Mouse (Mus musculus) hindbrain, embryonic 15.5 days (tissue): ENCODE measurements at regions not wholly inside any gene's neighbourhood (a gene's known extent, or its start where the extent isn't known, plus 50 kb on each side); places are given as distances from the start of the nearest gene placed in this dataset.

Experiments
- ATAC-seq: fragments of 200-750 bp; cut with Nextera tagmentation; 2 replicates; pipeline ENCODE4 v1.8.0; 2017; ENCODE audit warnings: low read depth, moderate number of reproducible peaks, moderate TSS enrichment; ENCODE audit not compliant: low FRiP score
- H3K27ac ChIP-seq: fragments of 300-500 bp; sonication (generic); replicated peaks from 2 replicates; pipeline ENCODE4 v1.5.1; 2015; ENCODE audit warnings: mild to moderate bottlenecking, inconsistent platforms
- H3K27me3 ChIP-seq: fragments of 300-500 bp; sonication (generic); 2 replicates; pipeline ENCODE4 v1.6.1; 2015; ENCODE audit warnings: control low read depth, inconsistent platforms
- H3K36me3 ChIP-seq: fragments of 300-500 bp; sonication (generic); 2 replicates; pipeline ENCODE4 v1.6.1; 2015; ENCODE audit warnings: control low read depth, inconsistent platforms
- H3K4me1 ChIP-seq: fragments of 300-500 bp; sonication (generic); replicated peaks from 2 replicates; pipeline ENCODE4 v1.6.1; 2015; ENCODE audit warnings: control low read depth, inconsistent platforms
- H3K4me2 ChIP-seq: fragments of 300-500 bp; sonication (generic); 2 replicates; pipeline ENCODE4 v1.6.1; 2015; ENCODE audit warnings: moderate library complexity, mild to moderate bottlenecking, inconsistent platforms
- H3K4me3 ChIP-seq: fragments of 300-500 bp; sonication (generic); 2 replicates; pipeline ENCODE4 v1.5.1; 2015; ENCODE audit warnings: mild to moderate bottlenecking, inconsistent platforms
- H3K9ac ChIP-seq: fragments of 300-500 bp; sonication (generic); 2 replicates; pipeline ENCODE4 v1.6.1; 2015; ENCODE audit warnings: inconsistent platforms
- H3K9me3 ChIP-seq: fragments of 300-500 bp; sonication (generic); 2 replicates; pipeline ENCODE4 v1.6.1; 2016; ENCODE audit warnings: control low read depth, inconsistent platforms
- WGBS: fragments of 180-500 bp; shearing (Covaris S2); methylation state at CpG from one replicate; pipeline ENCODE4 v1.1.7; 2015; 5-methylcytosine and 5-hydroxymethylcytosine counted together

- Histone ChIP-seq H3K36me3 (no peaks in the 10 kb centered on the region), H3K27ac (no peak overlapping the region), H3K4me3 (no peak overlapping the region), H3K4me2 (no peak overlapping the region), H3K27me3 (no peaks in the 10 kb centered on the region), H3K9me3 (no peaks in the 10 kb centered on the region), H3K4me1 (no peaks in the 10 kb centered on the region; the same call in 1 of the 2 replicates), H3K9ac (no peak overlapping the region)
- no peak for ATAC-seq
- 48% methylated on average over 4 of the region's 4 CpGs for WGBS
These were observed 125.7 kb downstream of the 9530068E07Rik start for GRCm38 (mm10) chr11:52521879-52522278.

- H3K9me3 ChIP-seq, result no peaks in the 10 kb centered on the region
- no peaks in the 10 kb centered on the region for H3K36me3 ChIP-seq
- no peak overlapping the region for H3K27ac ChIP-seq
- ATAC-seq, result no peak
- 52% methylated on average over 3 of the region's 3 CpGs for WGBS
- no peak overlapping the region for H3K4me3 ChIP-seq
- no peak overlapping the region for H3K9ac ChIP-seq
- no peak overlapping the region for H3K4me2 ChIP-seq
- H3K27me3 ChIP-seq, result no peaks in the 10 kb centered on the region
- H3K4me1 ChIP-seq, result no peaks in the 10 kb centered on the region; the same call in 1 of the 2 replicates
These were observed 126.2 kb downstream of the 9530068E07Rik start for GRCm38 (mm10) chr11:52522384-52522783.

GRCm38 (mm10) chr11:52523191-52523590, 127.0 kb downstream of the 9530068E07Rik start:
- WGBS, result 78% methylated on average over 4 of the region's 4 CpGs

GRCm38 (mm10) chr11:52523671-52524070, 127.4 kb downstream of the 9530068E07Rik start:
- Histone ChIP-seq H3K4me2 (no peak overlapping the region), H3K4me1 (no peaks in the 10 kb centered on the region; the same call in 1 of the 2 replicates), H3K9me3 (no peaks in the 10 kb centered on the region), H3K36me3 (no peaks in the 10 kb centered on the region), H3K9ac (no peak overlapping the region), H3K4me3 (no peak overlapping the region), H3K27ac (no peak overlapping the region), H3K27me3 (no peaks in the 10 kb centered on the region)
- 67% methylated on average over 2 of the region's 2 CpGs for WGBS
- no peak for ATAC-seq

More at GRCm38 (mm10) chr11:52523191-52523590, 127.0 kb downstream of the 9530068E07Rik start:
- no peaks in the 10 kb centered on the region for H3K27me3 ChIP-seq
- no peak overlapping the region for H3K4me2 ChIP-seq
- no peaks in the 10 kb centered on the region for H3K9me3 ChIP-seq
- no peaks in the 10 kb centered on the region for H3K36me3 ChIP-seq
- no peak overlapping the region for H3K27ac ChIP-seq
- no peaks in the 10 kb centered on the region; the same call in 1 of the 2 replicates for H3K4me1 ChIP-seq
- no peak overlapping the region for H3K4me3 ChIP-seq
- H3K9ac ChIP-seq, result no peak overlapping the region
- no peak for ATAC-seq

GRCm38 (mm10) chr11:52525446-52525845, 129.2 kb downstream of the 9530068E07Rik start:
- H3K9me3 ChIP-seq, result no peaks in the 10 kb centered on the region
- no peak overlapping the region for H3K4me3 ChIP-seq
- H3K27me3 ChIP-seq, result no peaks in the 10 kb centered on the region
- no peak overlapping the region for H3K27ac ChIP-seq
- ATAC-seq, result no peak
- no peak overlapping the region for H3K9ac ChIP-seq
- 61% methylated on average over 6 of the region's 6 CpGs for WGBS
- H3K36me3 ChIP-seq, result no peaks in the 10 kb centered on the region
- H3K4me2 ChIP-seq, result no peak overlapping the region
- H3K4me1 ChIP-seq, result no peaks in the 10 kb centered on the region

GRCm38 (mm10) chr11:52526306-52526705, 130.1 kb downstream of the 9530068E07Rik start:
- no peaks in the 10 kb centered on the region for H3K36me3 ChIP-seq
- ATAC-seq, result no peak
- H3K9me3 ChIP-seq, result no peaks in the 10 kb centered on the region
- no peak overlapping the region for H3K4me3 ChIP-seq
- no peak overlapping the region for H3K27ac ChIP-seq
- WGBS, result 80% methylated on average over 6 of the region's 6 CpGs
- no peak overlapping the region for H3K9ac ChIP-seq
- no peaks in the 10 kb centered on the region for H3K4me1 ChIP-seq
- no peaks in the 10 kb centered on the region for H3K27me3 ChIP-seq
- H3K4me2 ChIP-seq, result no peak overlapping the region

GRCm38 (mm10) chr11:52533379-52533778, 137.2 kb downstream of the 9530068E07Rik start:
- Histone ChIP-seq H3K4me1 (no peaks in the 10 kb centered on the region), H3K27me3 (no peaks in the 10 kb centered on the region), H3K27ac (no peak overlapping the region), H3K36me3 (no peaks in the 10 kb centered on the region), H3K4me3 (no peak overlapping the region), H3K9me3 (no peaks in the 10 kb centered on the region), H3K9ac (no peak overlapping the region), H3K4me2 (no peak overlapping the region)
- ATAC-seq, result no peak
- WGBS, result 58% methylated on average over 5 of the region's 5 CpGs

GRCm38 (mm10) chr11:52534586-52534985, 138.4 kb downstream of the 9530068E07Rik start:
- no peak overlapping the region for H3K4me2 ChIP-seq
- no peak overlapping the region for H3K27ac ChIP-seq
- ATAC-seq, result no peak
- H3K36me3 ChIP-seq, result no peaks in the 10 kb centered on the region
- no peaks in the 10 kb centered on the region for H3K4me1 ChIP-seq
- no peaks in the 10 kb centered on the region for H3K9me3 ChIP-seq
- H3K9ac ChIP-seq, result no peak overlapping the region
- no peaks in the 10 kb centered on the region for H3K27me3 ChIP-seq
- H3K4me3 ChIP-seq, result no peak overlapping the region
- 65% methylated on average over 13 of the region's 13 CpGs for WGBS

- Histone ChIP-seq H3K36me3 (no peaks in the 10 kb centered on the region), H3K9ac (no peak overlapping the region), H3K4me3 (no peak overlapping the region), H3K4me2 (no peak overlapping the region), H3K27me3 (no peaks in the 10 kb centered on the region), H3K27ac (no peak overlapping the region), H3K9me3 (no peaks in the 10 kb centered on the region), H3K4me1 (peaks cover 8% of the 10 kb centered on the region; the same call in 1 of the 2 replicates)
- 81% methylated on average over 2 of the region's 2 CpGs for WGBS
- no peak for ATAC-seq
These were observed 140.0 kb downstream of the 9530068E07Rik start for GRCm38 (mm10) chr11:52536211-52536610.

GRCm38 (mm10) chr11:52536841-52537240, 140.6 kb downstream of the 9530068E07Rik start:
- no peaks in the 10 kb centered on the region for H3K27me3 ChIP-seq
- no peaks in the 10 kb centered on the region for H3K36me3 ChIP-seq
- no peak for ATAC-seq

GRCm38 (mm10) chr11:52537819-52538435, 141.7 kb downstream of the 9530068E07Rik start:
- no peak for ATAC-seq
- H3K4me3 ChIP-seq, result no peak overlapping the region

More at GRCm38 (mm10) chr11:52536841-52537240, 140.6 kb downstream of the 9530068E07Rik start:
- peaks cover 12% of the 10 kb centered on the region; the same call in 1 of the 2 replicates for H3K4me1 ChIP-seq
- 77% methylated on average over 11 of the region's 11 CpGs for WGBS
- H3K27ac ChIP-seq, result no peak overlapping the region
- H3K4me2 ChIP-seq, result no peak overlapping the region
- no peaks in the 10 kb centered on the region for H3K9me3 ChIP-seq
- H3K9ac ChIP-seq, result no peak overlapping the region
- no peak overlapping the region for H3K4me3 ChIP-seq

GRCm38 (mm10) chr11:52541210-52541609, 145.0 kb downstream of the 9530068E07Rik start:
- ATAC-seq, result no peak

More at GRCm38 (mm10) chr11:52537819-52538435, 141.7 kb downstream of the 9530068E07Rik start:
- H3K27ac ChIP-seq, result no peak overlapping the region
- 63% methylated on average over 4 of the region's 4 CpGs for WGBS
- H3K4me1 ChIP-seq, result peaks cover 12% of the 10 kb centered on the region; the same call in 1 of the 2 replicates
- no peaks in the 10 kb centered on the region for H3K36me3 ChIP-seq
- no peak overlapping the region for H3K9ac ChIP-seq
- no peak overlapping the region for H3K4me2 ChIP-seq
- no peaks in the 10 kb centered on the region for H3K9me3 ChIP-seq
- no peaks in the 10 kb centered on the region for H3K27me3 ChIP-seq

More at GRCm38 (mm10) chr11:52541210-52541609, 145.0 kb downstream of the 9530068E07Rik start:
- no peaks in the 10 kb centered on the region for H3K27me3 ChIP-seq
- no peak overlapping the region for H3K9ac ChIP-seq
- H3K4me2 ChIP-seq, result no peak overlapping the region
- no peak overlapping the region for H3K27ac ChIP-seq
- no peaks in the 10 kb centered on the region for H3K9me3 ChIP-seq
- H3K4me3 ChIP-seq, result no peak overlapping the region
- peaks cover 12% of the 10 kb centered on the region; the same call in 1 of the 2 replicates for H3K4me1 ChIP-seq
- WGBS, result 52% methylated on average over 5 of the region's 5 CpGs
- no peaks in the 10 kb centered on the region for H3K36me3 ChIP-seq
